Mouse (Mus musculus) liver, embryonic 12.5 days (tissue): Measurements from ENCODE around the gene 3110040N11Rik. TPM values are rescaled to one million over a fixed set of nuclear protein-coding genes. Genes with fewer than 3 reads are reported as not detected.
"Not testable (repeated sequence)": the region's sequence is repeated elsewhere in the genome, so short reads cannot be mapped to it uniquely, and the experiment has no call there.

Experiments
- ATAC-seq: fragments of 200-750 bp; cut with Nextera tagmentation; 2 replicates; pipeline ENCODE4 v1.8.0; 2017; ENCODE audit warnings: moderate number of reproducible peaks, mild to moderate bottlenecking, moderate library complexity
- H3K27ac ChIP-seq: fragments of 300-500 bp; sonication (generic); 2 replicates; pipeline ENCODE4 v1.5.1; 2016; ENCODE audit warnings: mild to moderate bottlenecking
- H3K27me3 ChIP-seq: fragments of 300-500 bp; sonication (generic); replicated peaks from 2 replicates; pipeline ENCODE4 v1.6.1; 2016; ENCODE audit warnings: mild to moderate bottlenecking, moderate library complexity
- H3K36me3 ChIP-seq: fragments of 300-500 bp; sonication (generic); 2 replicates; pipeline ENCODE4 v1.6.1; 2016; ENCODE audit warnings: mild to moderate bottlenecking, moderate library complexity
- H3K4me1 ChIP-seq: fragments of 300-500 bp; sonication (generic); 2 replicates; pipeline ENCODE4 v1.6.1; 2016
- H3K4me2 ChIP-seq: fragments of 300-500 bp; sonication (generic); 2 replicates; pipeline ENCODE4 v1.6.1; 2016; ENCODE audit warnings: mild to moderate bottlenecking, moderate library complexity
- H3K4me3 ChIP-seq: fragments of 300-500 bp; sonication (generic); 2 replicates; pipeline ENCODE4 v1.5.1; 2016; ENCODE audit warnings: mild to moderate bottlenecking, moderate library complexity
- H3K9ac ChIP-seq: fragments of 300-500 bp; sonication (generic); 2 replicates; pipeline ENCODE4 v1.6.1; 2016; ENCODE audit warnings: mild to moderate bottlenecking, moderate library complexity
- H3K9me3 ChIP-seq: fragments of 300-500 bp; sonication (generic); replicated peaks from 2 replicates; pipeline ENCODE4 v1.6.1; 2016; ENCODE audit warnings: mild to moderate bottlenecking, moderate library complexity
- WGBS: fragments of 180-500 bp; shearing (Covaris S2); methylation state at CpG from one replicate; pipeline ENCODE4 v1.1.7; 2016; ENCODE audit not compliant: insufficient replicate concordance; 5-methylcytosine and 5-hydroxymethylcytosine counted together
- polyA plus RNA-seq: library from polyadenylated mRNA; unstranded; fragments of >200 nt; fragmentation: Nextera tagmentation; extraction: Ambion mirVana; gene quantifications from 2 replicates; pipeline ENCODE4 v1.2.1, GENCODE M21; 2016

Gene 3110040N11Rik
- polyA plus RNA-seq, result 27.6 and 29.5 TPM in 2 replicates

GRCm38 (mm10) chr7:81789095-81789757 is at the start of gene 3110040N11Rik:
TSS of gene 3110040N11Rik (minus strand) at chr7:81789478.
- Histone ChIP-seq H3K9ac (peak within 1 kb of the TSS; percentile 74), H3K27me3 (no peaks in the 10 kb centered on the region), H3K9me3 (no peaks in the 10 kb centered on the region), H3K4me2 (peak within 1 kb of the TSS; percentile 80), H3K4me1 (peaks cover 19% of the 10 kb centered on the region), H3K4me3 (peak within 1 kb of the TSS; percentile 65), H3K27ac (peak within 1 kb of the TSS; percentile 94), H3K36me3 (peaks cover 38% of the 10 kb centered on the region)
- WGBS, result under 1% methylated on average over 38 of the region's 38 CpGs
- peak; percentile 93 for ATAC-seq

GRCm38 (mm10) chr7:81837771-81838170 is 48.5 kb upstream of the 3110040N11Rik start:
- H3K4me3 ChIP-seq, H3K9ac ChIP-seq, H3K27ac ChIP-seq, H3K4me1 ChIP-seq, H3K9me3 ChIP-seq, H3K36me3 ChIP-seq, ATAC-seq, H3K27me3 ChIP-seq, H3K4me2 ChIP-seq: not testable (repeated sequence)
- 69% methylated on average over 5 of the region's 5 CpGs for WGBS

- Histone ChIP-seq H3K9me3 (no peaks in the 10 kb centered on the region), H3K4me1 (peaks cover 4% of the 10 kb centered on the region; the same call in 1 of the 2 replicates), H3K4me3 (no peak overlapping the region), H3K36me3 (no peaks in the 10 kb centered on the region), H3K27me3 (no peaks in the 10 kb centered on the region), H3K9ac (no peak overlapping the region), H3K27ac (no peak overlapping the region), H3K4me2 (no peak overlapping the region)
- no peak for ATAC-seq
- WGBS, result 69% methylated on average over 5 of the region's 5 CpGs
Observed at GRCm38 (mm10) chr7:81835430-81835829, 46.2 kb upstream of the 3110040N11Rik start.

GRCm38 (mm10) chr7:81834847-81835246 is 45.6 kb upstream of the 3110040N11Rik start:
- no peak overlapping the region for H3K4me3 ChIP-seq
- no peaks in the 10 kb centered on the region for H3K36me3 ChIP-seq
- no peak overlapping the region for H3K4me2 ChIP-seq
- no peak overlapping the region for H3K27ac ChIP-seq
- no peaks in the 10 kb centered on the region for H3K9me3 ChIP-seq
- H3K4me1 ChIP-seq, result peaks cover 8% of the 10 kb centered on the region
- no peak overlapping the region for H3K9ac ChIP-seq
- H3K27me3 ChIP-seq, result no peaks in the 10 kb centered on the region
- no peak for ATAC-seq

GRCm38 (mm10) chr7:81829379-81829894 is 40.2 kb upstream of the 3110040N11Rik start, which contains the start of gene Btbd1:
TSS of gene Btbd1 (minus strand) at chr7:81829431.
- H3K27ac ChIP-seq, result peak within 1 kb of the TSS; percentile 93
- 1% methylated on average over 58 of the region's 58 CpGs for WGBS

GRCm38 (mm10) chr7:81828681-81829378 is 39.6 kb upstream of the 3110040N11Rik start:
- H3K4me2 ChIP-seq, result peak overlapping the region; percentile 88
- under 1% methylated on average over 91 of the region's 91 CpGs for WGBS
- peak; percentile 61 for ATAC-seq
- H3K27me3 ChIP-seq, result no peaks in the 10 kb centered on the region
- H3K4me1 ChIP-seq, result peaks cover 52% of the 10 kb centered on the region
- H3K4me3 ChIP-seq, result peak overlapping the region; percentile 96
- H3K27ac ChIP-seq, result peak overlapping the region; percentile 93
- H3K9ac ChIP-seq, result peak overlapping the region; percentile 93
- peaks cover 4% of the 10 kb centered on the region; the same call in 1 of the 2 replicates for H3K36me3 ChIP-seq
- no peaks in the 10 kb centered on the region for H3K9me3 ChIP-seq

More at GRCm38 (mm10) chr7:81829379-81829894, 40.2 kb upstream of the 3110040N11Rik start, which contains the start of gene Btbd1:
- H3K36me3 ChIP-seq, result no peaks in the 10 kb centered on the region
- H3K4me3 ChIP-seq, result peak within 1 kb of the TSS; percentile 96
- peak within 1 kb of the TSS; percentile 93 for H3K9ac ChIP-seq
- peak within 1 kb of the TSS; percentile 88 for H3K4me2 ChIP-seq
- peaks cover 49% of the 10 kb centered on the region for H3K4me1 ChIP-seq
- ATAC-seq, result peak; percentile 89
- no peaks in the 10 kb centered on the region for H3K27me3 ChIP-seq
- no peaks in the 10 kb centered on the region for H3K9me3 ChIP-seq

GRCm38 (mm10) chr7:81827806-81828667 is 38.8 kb upstream of the 3110040N11Rik start:
- ATAC-seq, result 0 out of 2 replicates have a peak, but pooled peaks have one; percentile 2
- Histone ChIP-seq H3K27me3 (no peaks in the 10 kb centered on the region), H3K9me3 (no peaks in the 10 kb centered on the region), H3K36me3 (peaks cover 4% of the 10 kb centered on the region; the same call in 1 of the 2 replicates), H3K27ac (peak overlapping the region; percentile 93), H3K9ac (peak overlapping the region; percentile 93), H3K4me3 (peak overlapping the region; percentile 96), H3K4me2 (peak overlapping the region; percentile 88), H3K4me1 (peaks cover 52% of the 10 kb centered on the region)
- WGBS, result 18% methylated on average over 17 of the region's 17 CpGs

- H3K27me3 ChIP-seq, result no peaks in the 10 kb centered on the region
- peaks cover 4% of the 10 kb centered on the region; the same call in 1 of the 2 replicates for H3K36me3 ChIP-seq
- H3K9ac ChIP-seq, result no peak overlapping the region
- peaks cover 48% of the 10 kb centered on the region for H3K4me1 ChIP-seq
- no peak for ATAC-seq
- WGBS, result 71% methylated on average over 3 of the region's 3 CpGs
- H3K4me2 ChIP-seq, result peak overlapping the region; percentile 19; the same call in 1 of the 2 replicates
- H3K27ac ChIP-seq, result no peak overlapping the region
- no peak overlapping the region for H3K4me3 ChIP-seq
- no peaks in the 10 kb centered on the region for H3K9me3 ChIP-seq
Observed at GRCm38 (mm10) chr7:81825381-81825780, 36.1 kb upstream of the 3110040N11Rik start.

- no peak overlapping the region for H3K27ac ChIP-seq
- peaks cover 45% of the 10 kb centered on the region for H3K4me1 ChIP-seq
- peaks cover 4% of the 10 kb centered on the region; the same call in 1 of the 2 replicates for H3K36me3 ChIP-seq
- no peaks in the 10 kb centered on the region for H3K9me3 ChIP-seq
- no peaks in the 10 kb centered on the region for H3K27me3 ChIP-seq
- no peak for ATAC-seq
- no peak overlapping the region for H3K9ac ChIP-seq
- no peak overlapping the region for H3K4me2 ChIP-seq
- H3K4me3 ChIP-seq, result no peak overlapping the region
- 54% methylated on average over 3 of the region's 3 CpGs for WGBS
Observed at GRCm38 (mm10) chr7:81824906-81825305, 35.6 kb upstream of the 3110040N11Rik start.

- Histone ChIP-seq H3K4me1 (peaks cover 6% of the 10 kb centered on the region), H3K9ac (peak overlapping the region; percentile 22; the same call in 1 of the 2 replicates), H3K4me2 (no peak overlapping the region), H3K36me3 (peaks cover 42% of the 10 kb centered on the region), H3K9me3 (no peaks in the 10 kb centered on the region), H3K4me3 (no peak overlapping the region), H3K27me3 (no peaks in the 10 kb centered on the region), H3K27ac (no peak overlapping the region)
- peak; percentile 55; the same call in 1 of the 2 replicates for ATAC-seq
- 63% methylated on average over 5 of the region's 5 CpGs for WGBS
Observed at GRCm38 (mm10) chr7:81806067-81806466, 16.8 kb upstream of the 3110040N11Rik start.

GRCm38 (mm10) chr7:81788536-81788935 is 742 bp downstream of the 3110040N11Rik start:
- Histone ChIP-seq H3K4me3 (peak overlapping the region; percentile 65), H3K4me2 (peak overlapping the region; percentile 80), H3K4me1 (peaks cover 19% of the 10 kb centered on the region), H3K9me3 (no peaks in the 10 kb centered on the region), H3K27ac (peak overlapping the region; percentile 94), H3K9ac (peak overlapping the region; percentile 74), H3K27me3 (no peaks in the 10 kb centered on the region), H3K36me3 (peaks cover 32% of the 10 kb centered on the region)
- peak; percentile 50; the same call in 1 of the 2 replicates for ATAC-seq
- WGBS, result 10% methylated on average over 5 of the region's 5 CpGs
